Mouse (Mus musculus) heart, postnatal 25 days (tissue): ENCODE measurements around the gene Slc2a3. TPM values are rescaled to one million over a fixed set of nuclear protein-coding genes. Genes with fewer than 3 reads are reported as not detected.
A peak's percentile ranks its signal among the peaks of the same experiment; 100 is the strongest.
"Not testable (repeated sequence)": the region's sequence is repeated elsewhere in the genome, so short reads cannot be mapped to it uniquely, and the experiment has no call there.

Experiments used
- DNase-seq: peaks from one replicate; pipeline ENCODE4 v3.0.0; 2022; ENCODE audit warnings: low spot score
- intact Hi-C: fragments of 180-260 bp; cut with DNase I; formaldehyde crosslinking; loops from one replicate; pipeline ENCODE4 v1.15.1; 2025
- total RNA-seq, 2 experiments: library from RNA; stranded (reverse); gene quantifications; 2 replicates each; pipeline ENCODE4 v1.2.3; 2021

The Slc2a3 gene
- total RNA-seq, 2 experiments from 2014 or later, result 1.8 to 2.2 TPM

GRCm38 (mm10) chr6:122810615-122811279, 9.3 kb upstream of the Slc2a3 start:
- intact Hi-C loops, result loop anchor here (1.0 to 10.0 kb wide), 4 partner anchors 9 to 476 kb away; partner anchors contain the start of gene Foxj2
- DNase-seq, result peak; percentile 98

- DNase-seq, result no peak
- intact Hi-C loops, result loop anchor here (2.0 to 10.0 kb wide), 3 partner anchors 17 to 475 kb away; no protein-coding TSS in a partner anchor
These were observed 8.7 kb upstream of the Slc2a3 start for GRCm38 (mm10) chr6:122810022-122810614.

DNA sequence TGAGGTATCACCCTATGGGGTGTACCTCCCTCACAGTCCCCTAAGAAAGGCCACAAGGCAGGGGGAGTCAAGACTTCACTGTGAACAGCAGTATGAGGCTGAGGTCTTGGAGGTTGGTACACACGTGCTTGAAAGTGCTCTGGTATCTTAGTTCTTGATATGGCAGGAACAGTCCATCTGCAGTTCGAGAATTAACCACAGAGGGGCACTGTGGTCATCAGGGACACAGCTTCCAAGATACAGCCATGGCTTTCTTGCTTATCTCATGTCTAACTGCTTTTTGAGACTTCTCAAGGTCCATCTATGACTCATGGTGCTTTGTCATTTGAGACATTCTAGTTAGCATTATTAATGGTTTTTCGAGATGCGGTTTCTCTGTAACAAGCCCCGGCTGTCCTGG, 3.0 kb upstream of the Slc2a3 start:
- DNase-seq, result no peak
- intact Hi-C loops, result loop anchor here (2.0 to 5.0 kb wide), 2 partner anchors 33 to 64 kb away; no protein-coding TSS in a partner anchor

DNA sequence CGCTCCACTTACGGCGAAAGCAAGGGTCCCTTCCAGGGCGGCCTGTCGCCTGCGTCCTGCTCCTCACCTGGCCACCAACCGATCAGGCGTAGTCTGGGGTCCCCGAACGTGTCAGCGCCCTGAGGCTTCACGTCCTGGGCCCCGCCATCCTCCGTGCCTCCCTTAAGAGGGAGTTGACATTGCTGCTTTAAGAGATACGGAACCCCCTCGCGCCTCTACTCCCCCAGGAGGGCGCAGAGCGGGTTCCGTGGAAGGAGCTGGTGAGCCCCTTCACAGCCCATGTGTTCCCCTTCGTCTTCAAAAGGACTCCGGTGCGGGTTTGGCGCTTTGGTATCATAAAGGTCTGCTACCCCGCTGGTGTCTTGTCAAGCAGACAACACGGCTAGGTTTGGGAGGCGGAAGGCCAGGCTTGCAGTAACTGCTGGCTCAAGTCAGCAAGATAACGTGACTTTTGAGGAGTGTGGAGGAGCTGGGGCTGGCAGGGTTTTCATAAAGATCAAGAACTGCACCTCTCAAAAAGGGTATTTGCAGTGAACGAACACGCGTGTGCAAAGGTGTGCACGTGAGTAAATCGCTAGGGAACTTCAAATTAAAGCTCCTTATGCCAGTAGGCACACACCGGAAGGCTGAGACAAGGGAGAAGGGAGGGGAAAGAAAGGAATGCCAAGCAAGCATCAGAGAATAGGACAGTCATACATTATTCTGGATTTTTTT, 518 bp upstream of the Slc2a3 start:
- DNase-seq, result no peak

GRCm38 (mm10) chr6:122800640-122801300, 670 bp downstream of the Slc2a3 start:
- intact Hi-C loops, result loop anchor here (5.0 kb wide), 1 partner anchor 37 kb away; no protein-coding TSS in a partner anchor
- no peak for DNase-seq

More for the DNA sequence above, 518 bp upstream of the Slc2a3 start:
- intact Hi-C loops, result loop anchor here (5.0 kb wide), 1 partner anchor 35 kb away; no protein-coding TSS in a partner anchor

- no peak for DNase-seq
- intact Hi-C loops, result no loop called here
These were observed 6.0 kb downstream of the Slc2a3 start for GRCm38 (mm10) chr6:122795254-122795935.

GRCm38 (mm10) chr6:122786275-122786674, 15.2 kb downstream of the Slc2a3 start:
- DNase-seq, result no peak
- intact Hi-C loops, result loop anchor here (1.0 to 5.0 kb wide), 2 partner anchors 45 to 119 kb away; no protein-coding TSS in a partner anchor

- no peak for DNase-seq
- intact Hi-C loops, result loop anchor here (5.0 kb wide), 1 partner anchor 118 kb away; no protein-coding TSS in a partner anchor
These were observed 16.6 kb downstream of the Slc2a3 start for GRCm38 (mm10) chr6:122784866-122785265.

DNA sequence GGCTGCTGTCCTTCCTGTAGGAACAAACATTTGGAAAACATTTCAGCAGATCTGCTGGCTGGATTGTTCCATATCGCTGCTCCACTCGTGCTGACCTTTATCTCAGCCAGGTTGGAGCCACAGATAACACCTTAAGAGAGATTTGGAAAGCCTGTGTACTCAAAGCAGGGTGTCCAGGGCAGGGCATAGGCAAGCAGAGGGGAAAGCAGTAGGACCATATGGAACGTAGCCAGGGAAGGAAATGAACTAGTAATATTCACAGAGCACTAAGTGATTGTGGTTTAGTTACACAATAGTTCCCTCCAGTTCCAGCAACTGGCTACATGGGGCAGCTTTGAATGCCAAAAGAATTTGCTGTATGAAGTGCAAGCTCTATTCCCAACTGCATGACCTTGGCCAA, 19.3 kb downstream of the Slc2a3 start:
- no peak for DNase-seq
- intact Hi-C loops, result no loop called here

- DNase-seq, result no peak
These were observed 20.3 kb downstream of the Slc2a3 start for GRCm38 (mm10) chr6:122781167-122781566.

DNA sequence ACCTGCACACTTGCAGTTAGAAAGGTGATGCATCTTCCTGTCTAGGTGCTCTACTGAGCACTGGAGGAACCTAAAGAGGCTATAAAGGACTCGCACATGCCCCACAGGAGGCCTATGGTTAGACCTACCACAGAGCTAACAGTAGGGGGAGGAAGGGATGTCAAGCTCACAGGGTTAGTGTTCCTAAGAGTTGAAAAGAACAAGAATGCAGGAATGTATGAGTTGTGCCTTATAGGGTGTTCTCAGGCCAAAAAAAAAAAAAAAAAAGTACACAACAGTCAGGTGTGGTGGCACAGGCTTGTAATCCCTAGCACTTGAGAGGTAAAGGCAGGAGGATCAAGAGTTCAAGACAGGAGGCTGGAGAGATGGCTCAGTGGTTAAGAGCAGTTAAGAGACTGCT, 21.5 kb downstream of the Slc2a3 start:
- DNase-seq, result no peak
- intact Hi-C loops, result no loop called here

More at GRCm38 (mm10) chr6:122781167-122781566, 20.3 kb downstream of the Slc2a3 start:
- intact Hi-C loops, result no loop called here

DNA sequence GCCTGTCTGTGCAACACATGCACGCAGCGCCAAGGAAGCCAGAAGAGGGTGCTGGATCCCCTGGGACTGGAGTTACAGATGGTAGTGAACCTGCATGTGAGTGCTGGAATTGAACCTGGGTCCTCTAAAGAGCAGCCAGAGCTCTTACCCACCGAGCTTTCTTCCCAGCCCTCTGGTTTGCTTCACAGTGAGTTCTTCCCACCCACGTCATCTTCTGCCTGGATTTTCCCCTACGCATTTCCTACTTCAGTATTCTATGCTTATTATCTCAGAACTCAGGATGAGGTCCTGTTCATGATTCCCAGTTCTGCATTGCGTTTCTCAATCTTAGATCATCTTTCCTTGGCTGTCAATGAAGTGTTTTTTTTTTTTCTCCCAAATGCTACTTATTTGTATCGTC, 25.4 kb downstream of the Slc2a3 start:
- DNase-seq, result no peak
- intact Hi-C loops, result no loop called here

DNA sequence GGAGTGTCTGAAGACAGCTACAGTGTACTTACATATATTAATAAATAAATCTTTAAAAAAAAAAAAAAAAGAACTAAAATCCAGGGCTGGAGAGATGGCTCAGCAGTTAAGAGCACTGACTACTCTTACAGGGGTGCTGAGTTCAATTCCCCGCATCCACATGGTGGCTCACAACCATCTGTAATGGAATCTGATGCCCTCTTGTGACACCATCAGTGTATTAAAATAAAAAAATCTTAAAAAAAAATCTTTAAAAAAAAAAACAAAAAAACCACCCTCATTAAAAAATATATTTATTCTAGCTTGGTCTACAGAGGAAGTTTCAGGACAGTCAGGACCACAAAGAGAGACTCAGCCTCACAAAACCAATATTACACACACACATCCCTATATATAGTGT, 27.1 kb downstream of the Slc2a3 start:
- DNase-seq, result no peak
- intact Hi-C loops, result no loop called here

DNA sequence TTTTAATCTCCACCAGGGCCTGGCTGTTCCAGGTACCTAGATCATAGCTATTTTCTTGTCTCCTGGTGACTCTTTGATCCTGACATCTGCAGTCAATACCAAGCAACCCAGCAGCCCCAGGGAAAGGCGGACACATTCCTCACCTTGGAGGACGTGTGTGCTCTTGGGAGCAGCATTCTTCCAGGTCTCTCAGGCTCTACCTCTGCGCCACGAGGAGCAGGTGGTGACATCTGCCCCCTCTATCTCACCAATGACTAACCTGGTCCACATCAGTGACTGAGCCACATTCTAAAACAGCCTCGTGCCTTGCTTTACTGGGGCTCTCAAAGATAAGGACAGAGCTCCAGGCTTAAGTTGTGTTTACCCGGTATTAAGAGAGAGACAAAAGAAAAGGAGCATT, 28.7 kb downstream of the Slc2a3 start:
- no peak for DNase-seq
- intact Hi-C loops, result no loop called here

GRCm38 (mm10) chr6:122770760-122771315, 30.6 kb downstream of the Slc2a3 start:
- no peak for DNase-seq
- intact Hi-C loops, result no loop called here

GRCm38 (mm10) chr6:122769771-122770759, 31.4 kb downstream of the Slc2a3 start:
- intact Hi-C loops, result no loop called here
- no peak for DNase-seq

GRCm38 (mm10) chr6:122768256-122768655, 33.2 kb downstream of the Slc2a3 start:
- intact Hi-C loops, result no loop called here
- DNase-seq, result no peak

DNA sequence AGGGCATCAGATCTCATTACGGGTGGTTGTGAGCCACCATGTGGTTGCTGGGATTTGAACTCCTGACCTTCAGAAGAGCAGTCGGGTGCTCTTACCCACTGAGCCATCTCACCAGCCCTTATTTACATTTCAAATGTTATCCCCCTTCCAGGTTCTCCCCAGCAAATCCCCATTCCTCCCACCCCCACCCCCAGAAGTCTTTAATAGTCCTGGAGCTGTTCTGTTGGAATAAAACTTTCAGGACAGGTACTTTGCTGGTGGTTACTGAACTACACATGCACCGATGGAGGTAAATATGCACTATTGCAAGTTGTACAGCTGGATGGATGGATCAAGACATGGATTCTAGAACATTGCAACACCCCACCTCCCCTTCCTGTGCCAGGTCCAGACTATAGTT, 34.4 kb downstream of the Slc2a3 start:
- intact Hi-C loops, DNase-seq: not testable (repeated sequence)
